Mouse (Mus musculus) small intestine, adult 2 months (tissue): Measurements from ENCODE around the gene Pygm.
A peak's percentile ranks its signal among the peaks of the same experiment; 100 is the strongest.

ENCODE experiments used
- CTCF ChIP-seq: fragments of 200-500 bp; IDR thresholded peaks from 2 replicates; pipeline ENCODE4 v1.5.1; 2012; ENCODE audit warnings: low read depth, mild to moderate bottlenecking, control low read depth, inconsistent platforms, low read length, moderate library complexity, mixed read lengths; ENCODE audit not compliant: insufficient replicate concordance, insufficient read length; ENCODE audit errors: extremely low read depth
- POLR2A ChIP-seq: fragments of 200-500 bp; IDR thresholded peaks from 2 replicates; pipeline ENCODE4 v1.6.1; 2012; ENCODE audit warnings: low read depth, mild to moderate bottlenecking, control low read depth, inconsistent platforms, low read length, moderate library complexity

DNA sequence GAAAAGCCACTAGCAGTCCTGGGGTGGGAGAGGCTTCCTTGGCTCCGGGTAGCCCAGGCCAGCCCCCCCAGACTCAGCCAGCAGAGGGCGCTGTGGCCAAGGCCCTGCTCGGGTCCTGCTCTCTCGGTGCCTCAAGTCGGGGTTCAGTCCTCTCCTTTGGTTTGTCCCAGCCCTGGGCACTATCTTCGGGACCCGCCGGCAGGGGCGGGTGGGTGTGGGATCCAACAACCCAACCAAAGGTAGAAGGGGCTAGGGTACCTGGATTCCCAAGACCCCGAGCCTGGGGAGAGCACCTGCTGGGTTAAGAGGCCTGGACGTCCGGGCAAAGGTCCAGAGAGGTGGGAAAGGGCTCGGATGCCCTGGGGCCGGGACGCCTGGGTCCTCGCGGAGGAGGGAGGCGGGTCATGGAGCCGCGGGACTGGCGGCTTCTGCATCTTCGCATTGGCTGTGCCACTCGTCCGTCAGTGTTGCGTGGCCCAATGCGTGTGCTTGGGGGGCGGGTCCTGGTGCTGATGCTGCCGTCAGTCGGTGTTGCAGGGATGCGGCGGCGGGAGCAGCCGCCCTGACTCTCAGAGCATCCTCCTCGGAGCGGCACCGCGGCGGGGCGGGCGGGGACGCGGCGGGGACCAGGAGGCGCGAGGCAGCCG lies 34.2 kb downstream of the Pygm start, which contains the start of gene Nrxn2:
- TF ChIP-seq CTCF (peak; percentile 83), POLR2A (no peak)
